Comparison of ENCODE assay signal across 8 mouse cellular contexts in genomic region chr10:84754851-84755785, GRCm38 (mm10). TPM values are rescaled to one million over a fixed set of nuclear protein-coding genes. Genes with fewer than 3 reads are reported as not detected.
DNase-seq lines count a peak whose midpoint lies in the region; ATAC-seq and TF ChIP-seq lines count a peak whose summit lies in the region.

No protein-coding gene starts in this region.

- H3K4me3 ChIP-seq in heart, embryonic 15.5 days: peak overlapping the region; percentile 45
- H3K4me3 ChIP-seq in olfactory bulb, adult 2 months (ENCODE audit: insufficient read depth, low read depth, low read length): peak overlapping the region; percentile 46

- peaks cover 94% of the 10 kb centered on the region for H3K27me3 ChIP-seq in heart, embryonic 15.5 days

- no peaks in the 10 kb centered on the region for H3K36me3 ChIP-seq in heart, embryonic 15.5 days

- TF ChIP-seq CTCF in olfactory bulb, adult 2 months (IDR thresholded peaks at IDR 0.05; ENCODE audit: insufficient read depth, low read depth, low read length): no peak

- H3K4me2 ChIP-seq in heart, embryonic 15.5 days: peak overlapping the region; percentile 67

- peak; percentile 60 for DNase-seq in left cerebral cortex, postnatal 4 days
- DNase-seq in left cerebral cortex, adult 9 months (ENCODE audit: low spot score in 2 of 2): no peak
- DNase-seq in embryo, embryonic 10 days (ENCODE audit: low spot score): peak; percentile 85
- peak; percentile 17 for DNase-seq in liver
- DNase-seq in left cerebral cortex, adult 11 months (ENCODE audit: low spot score): no peak
- no peak for DNase-seq in natural killer cell, adult 2 months (ENCODE audit: low spot score in 2 of 2)

- no peak for TF ChIP-seq POLR2A in olfactory bulb, adult 2 months (IDR thresholded peaks at IDR 0.05; ENCODE audit: insufficient read depth, low read depth, low read length)

- H3K9ac ChIP-seq in heart, embryonic 15.5 days: no peak overlapping the region

- no peaks in the 10 kb centered on the region for H3K9me3 ChIP-seq in heart, embryonic 15.5 days (replicated peaks)

- intact Hi-C loops in left cerebral cortex, postnatal 4 days (cut with DNase I): no loop called here

- H3K27ac ChIP-seq in heart, embryonic 15.5 days: no peak overlapping the region
- no peak overlapping the region for H3K27ac ChIP-seq in olfactory bulb, adult 2 months (ENCODE audit: insufficient read depth, low read depth, low read length)

- H3K4me1 ChIP-seq in heart, embryonic 15.5 days (replicated peaks): peaks cover 45% of the 10 kb centered on the region
- peaks cover 40% of the 10 kb centered on the region for H3K4me1 ChIP-seq in olfactory bulb, adult 2 months (ENCODE audit: control insufficient read depth, insufficient read depth, low read length)

- WGBS in heart, embryonic 15.5 days: 1% methylated on average over 66 of the region's 66 CpGs
- 2% methylated on average over 66 of the region's 66 CpGs for WGBS in olfactory bulb, adult 2 months

- ATAC-seq in heart, embryonic 15.5 days (replicated peaks; ENCODE audit: insufficient number of reproducible peaks, insufficient read depth, low FRiP score, low read depth): no peak

RNA-seq across cellular contexts. Expression of gene Rfx4, which starts 0.7 kb away (rescaled TPM):
- total RNA-seq in left cerebral cortex, postnatal 4 days (2021): 10 to 100 TPM in 1 of 2 experiments, 1 to 10 TPM in 1; 9.4 to 10.1 TPM
- polyA plus RNA-seq in heart, embryonic 15.5 days (2015; fragmentation: Nextera tagmentation; extraction: Ambion mirVana): 0.04 TPM in 1 of 2 replicates, not detected in the other
- polyA plus RNA-seq in olfactory bulb, adult 2 months (2012; ENCODE audit: insufficient read depth, insufficient read length, low replicate concordance, missing spikeins): not detected in 2 replicates

Comparison
In these comparisons a context has a peak if more than half of its experiments do, and no peak if none do; other contexts are left out.
1. DNase-seq: peak in left cerebral cortex, postnatal 4 days (single experiment), embryo, embryonic 10 days (single experiment) and liver (single experiment); none in left cerebral cortex, adult 9 months (0 of 2), left cerebral cortex, adult 11 months (single experiment) and natural killer cell, adult 2 months (0 of 2).